Mouse (Mus musculus) lung, adult 2 months (tissue): ENCODE results near the gene Msrb3. TPM values are rescaled to one million over a fixed set of nuclear protein-coding genes. Genes with fewer than 3 reads are reported as not detected.

Experiments used
- DNase-seq: peaks from one replicate; pipeline ENCODE4 v3.0.0; 2022
- H3K4me1 ChIP-seq: fragments of 200-500 bp; 2 replicates; pipeline ENCODE4 v1.6.1; 2011; ENCODE audit warnings: low read length; ENCODE audit not compliant: control insufficient read depth, insufficient read depth
- H3K4me3 ChIP-seq: fragments of 200-500 bp; replicated peaks from 2 replicates; pipeline ENCODE3; 2011; ENCODE audit warnings: low read depth, mild to moderate bottlenecking, control low read depth, low read length; ENCODE audit errors: extremely low read depth
- CTCF ChIP-seq: fragments of 200-500 bp; IDR thresholded peaks from 2 replicates; pipeline ENCODE4 v1.5.1; 2011; ENCODE audit warnings: mild to moderate bottlenecking, low read length, control low read depth; ENCODE audit not compliant: insufficient read depth
- POLR2A ChIP-seq: fragments of 200-500 bp; IDR thresholded peaks from 2 replicates; pipeline ENCODE4 v1.6.1; 2011; ENCODE audit warnings: low read depth, mild to moderate bottlenecking, control low read depth, low read length, borderline replicate concordance; ENCODE audit errors: extremely low read depth
- WGBS: fragments of 180-500 bp; shearing (Covaris S2); methylation state at CpG from one replicate; pipeline ENCODE4 v1.1.7; 2018; 5-methylcytosine and 5-hydroxymethylcytosine counted together
- polyA plus RNA-seq: library from polyadenylated mRNA; depleted of rRNA; stranded (reverse); fragments of >200 nt; gene quantifications from 2 replicates; pipeline ENCODE4 v1.2.3, GENCODE M21; 2012; rRNA removed

Gene Msrb3
- polyA plus RNA-seq, 1 experiment: 36.6 TPM

- Histone ChIP-seq H3K4me1 (0 out of 2 replicates have a peak, but pooled peaks cover 2% of the 10 kb centered on the region), H3K4me3 (no peak overlapping the region)
- 87% methylated on average over 6 of the region's 6 CpGs for WGBS
- TF ChIP-seq CTCF (no peak), POLR2A (no peak)
- no peak for DNase-seq
Observed at GRCm38 (mm10) chr10:120748156-120748555, 150.7 kb downstream of the Msrb3 start.

GRCm38 (mm10) chr10:120745138-120745856 lies 153.6 kb downstream of the Msrb3 start:
- TF ChIP-seq POLR2A (no peak), CTCF (no peak)
- no peak overlapping the region for H3K4me3 ChIP-seq
- DNase-seq: peak; percentile 14
- no peaks in the 10 kb centered on the region for H3K4me1 ChIP-seq
- WGBS: 18% methylated on average over 18 of the region's 18 CpGs

GRCm38 (mm10) chr10:120744441-120745137 lies 154.3 kb downstream of the Msrb3 start:
- TF ChIP-seq CTCF (no peak), POLR2A (no peak)
- no peak overlapping the region for H3K4me3 ChIP-seq
- no peaks in the 10 kb centered on the region for H3K4me1 ChIP-seq
- WGBS: 18% methylated on average over 15 of the region's 15 CpGs
- DNase-seq: no peak

- no peak for DNase-seq
- 51% methylated on average over 14 of the region's 14 CpGs for WGBS
- TF ChIP-seq CTCF (no peak), POLR2A (no peak)
- Histone ChIP-seq H3K4me3 (no peak overlapping the region), H3K4me1 (no peaks in the 10 kb centered on the region)
Observed at GRCm38 (mm10) chr10:120736508-120737069, 162.3 kb downstream of the Msrb3 start.

GRCm38 (mm10) chr10:120735722-120736507 lies 163.0 kb downstream of the Msrb3 start:
- no peak for DNase-seq
- no peak for TF ChIP-seq CTCF
- TF ChIP-seq POLR2A: no peak
- no peaks in the 10 kb centered on the region for H3K4me1 ChIP-seq
- H3K4me3 ChIP-seq: no peak overlapping the region
- 21% methylated on average over 25 of the region's 25 CpGs for WGBS

GRCm38 (mm10) chr10:120734364-120734763 lies 164.5 kb downstream of the Msrb3 start:
- TF ChIP-seq CTCF (no peak), POLR2A (no peak)
- 75% methylated on average over 2 of the region's 2 CpGs for WGBS
- Histone ChIP-seq H3K4me3 (no peak overlapping the region), H3K4me1 (no peaks in the 10 kb centered on the region)
- no peak for DNase-seq

Other genes with a start within 250 kb of the Msrb3 start
- gene Lemd3, start 80.2 kb upstream of the Msrb3 start, polyA plus RNA-seq: 5.8 and 7.0 TPM in 2 replicates
- 3.5 and 4.3 TPM in 2 replicates for gene Wif1, start 134.9 kb upstream of the Msrb3 start, polyA plus RNA-seq